Mouse (Mus musculus) kidney, embryonic 15.5 days (tissue): ENCODE results near the gene Nucb1. TPM values are rescaled to one million over a fixed set of nuclear protein-coding genes. Genes with fewer than 3 reads are reported as not detected.

Source experiments
- microRNA-seq: library from miRNA; unstranded; fragments of <30 nt; microRNA quantifications from one replicate; pipeline ENCODE4, GENCODE M21; 2016
- polyA plus RNA-seq: library from polyadenylated mRNA; unstranded; fragments of >200 nt; fragmentation: Nextera tagmentation; extraction: Ambion mirVana; gene quantifications from 2 replicates; pipeline ENCODE4 v1.2.1, GENCODE M21; 2015

Nucb1 gene
- polyA plus RNA-seq, 1 experiment from 2014 or later = 252 TPM

Small RNA genes lying within 50 kb of the gene (microRNA-seq; reads per million reads assigned to microRNA genes)
- not detected for gene Gm22133

Other genes starting within 250 kb of the Nucb1 start
- gene Slc6a21, start 232.9 kb downstream of the Nucb1 start, polyA plus RNA-seq = not detected in 2 replicates
- 17.4 and 19.0 TPM in 2 replicates for gene Trpm4, start 176.6 kb downstream of the Nucb1 start, polyA plus RNA-seq
- gene Hrc, start 175.1 kb downstream of the Nucb1 start, polyA plus RNA-seq = 2.1 and 2.5 TPM in 2 replicates
- 6.7 and 7.5 TPM in 2 replicates for gene Ppfia3, start 143.4 kb downstream of the Nucb1 start, polyA plus RNA-seq
- 0.41 and 0.96 TPM in 2 replicates for gene Lin7b, start 139.8 kb downstream of the Nucb1 start, polyA plus RNA-seq
- gene Snrnp70, start 114.7 kb downstream of the Nucb1 start, polyA plus RNA-seq = 225 and 242 TPM in 2 replicates
- gene Kcna7, start 104.8 kb downstream of the Nucb1 start, polyA plus RNA-seq = not detected in 2 replicates
- 1.1 and 1.4 TPM in 2 replicates for gene Ntf5, start 96.7 kb downstream of the Nucb1 start, polyA plus RNA-seq
- not detected in 2 replicates for gene Lhb, start 89.6 kb downstream of the Nucb1 start, polyA plus RNA-seq
- 37.6 and 40.8 TPM in 2 replicates for gene Gys1, start 75.6 kb downstream of the Nucb1 start, polyA plus RNA-seq
- gene Ruvbl2, start 72.3 kb downstream of the Nucb1 start, polyA plus RNA-seq = 165 and 167 TPM in 2 replicates
- gene Ftl1, start 50.5 kb downstream of the Nucb1 start, polyA plus RNA-seq = 4,509 and 4,690 TPM in 2 replicates
- 184 and 195 TPM in 2 replicates for gene Bax, start 43.5 kb downstream of the Nucb1 start, polyA plus RNA-seq
- 1.0 and 1.1 TPM in 2 replicates for gene Tulp2, start 28.5 kb downstream of the Nucb1 start, polyA plus RNA-seq
- gene Gm45808, start 23.6 kb downstream of the Nucb1 start, polyA plus RNA-seq = not detected in 2 replicates
- gene Dhdh, start 21.6 kb downstream of the Nucb1 start, polyA plus RNA-seq = 3.3 and 3.5 TPM in 2 replicates
- 18.6 and 24.7 TPM in 2 replicates for gene Ppp1r15a, start 15.9 kb upstream of the Nucb1 start, polyA plus RNA-seq
- gene Plekha4, start 15.9 kb upstream of the Nucb1 start, polyA plus RNA-seq = 4.5 and 5.1 TPM in 2 replicates
- 11.8 and 14.8 TPM in 2 replicates for gene Hsd17b14, start 44.5 kb upstream of the Nucb1 start, polyA plus RNA-seq
- 75.4 and 78.5 TPM in 2 replicates for gene Bcat2, start 59.7 kb upstream of the Nucb1 start, polyA plus RNA-seq
- 0.32 TPM in 1 of 2 replicates, not detected in the other for gene Fgf21, start 105.1 kb upstream of the Nucb1 start, polyA plus RNA-seq
- gene Fut1, start 106.9 kb upstream of the Nucb1 start, polyA plus RNA-seq = 0.06 and 0.21 TPM in 2 replicates
- 0.14 and 0.17 TPM in 2 replicates for gene Izumo1, start 111.4 kb upstream of the Nucb1 start, polyA plus RNA-seq
- 16.1 and 18.0 TPM in 2 replicates for gene Rasip1, start 117.1 kb upstream of the Nucb1 start, polyA plus RNA-seq
- 7.5 and 9.0 TPM in 2 replicates for gene Mamstr, start 129.6 kb upstream of the Nucb1 start, polyA plus RNA-seq
- gene Fut2, start 156.0 kb upstream of the Nucb1 start, polyA plus RNA-seq = 0.42 and 3.7 TPM in 2 replicates
- 0.21 and 0.24 TPM in 2 replicates for gene Ntn5, start 173.6 kb upstream of the Nucb1 start, polyA plus RNA-seq
- gene Sec1, start 184.0 kb upstream of the Nucb1 start, polyA plus RNA-seq = 0.19 and 0.29 TPM in 2 replicates
- 8.6 and 8.8 TPM in 2 replicates for gene Car11, start 189.4 kb upstream of the Nucb1 start, polyA plus RNA-seq
- 3.7 and 4.7 TPM in 2 replicates for gene Dbp, start 194.7 kb upstream of the Nucb1 start, polyA plus RNA-seq
- 1,132 and 1,166 TPM in 2 replicates for gene Rpl18, start 205.1 kb upstream of the Nucb1 start, polyA plus RNA-seq
- gene Sphk2, start 207.6 kb upstream of the Nucb1 start, polyA plus RNA-seq = 28.1 and 33.7 TPM in 2 replicates
- gene Fam83e, start 210.8 kb upstream of the Nucb1 start, polyA plus RNA-seq = 1.4 and 2.5 TPM in 2 replicates
- not detected in 2 replicates for gene Spaca4, start 215.4 kb upstream of the Nucb1 start, polyA plus RNA-seq